Mouse (Mus musculus) forebrain, embryonic 14.5 days (tissue): ENCODE measurements around the gene Dgkh. TPM values are rescaled to one million over a fixed set of nuclear protein-coding genes. Genes with fewer than 3 reads are reported as not detected.
A peak's percentile ranks its signal among the peaks of the same experiment; 100 is the strongest.

Source experiments
- ATAC-seq: fragments of 200-750 bp; cut with Nextera tagmentation; 2 replicates; pipeline ENCODE4 v1.8.0; 2017; ENCODE audit warnings: mild to moderate bottlenecking, moderate library complexity
- DNase-seq: peaks from one replicate; pipeline ENCODE4 v3.0.0-alpha.2; 2015; ENCODE audit warnings: low spot score
- H3K27ac ChIP-seq: fragments of 300-500 bp; sonication (generic); 2 replicates; pipeline ENCODE4 v1.5.1; 2014; ENCODE audit warnings: low read depth, mild to moderate bottlenecking, control low read depth, low read length, moderate library complexity
- H3K27me3 ChIP-seq: fragments of 300-500 bp; sonication (generic); replicated peaks from 2 replicates; pipeline ENCODE4 v1.6.1; 2014; ENCODE audit warnings: low read length, control low read depth, mixed read lengths; ENCODE audit not compliant: control insufficient read depth, insufficient read depth
- H3K36me3 ChIP-seq: fragments of 300-500 bp; sonication (generic); 2 replicates; pipeline ENCODE4 v1.6.1; 2014; ENCODE audit warnings: low read length, control low read depth; ENCODE audit not compliant: control insufficient read depth, insufficient read depth
- H3K4me1 ChIP-seq: fragments of 300-500 bp; sonication (generic); 2 replicates; pipeline ENCODE4 v1.6.1; 2014; ENCODE audit warnings: antibody characterized with exemption, low read length, control low read depth; ENCODE audit not compliant: control insufficient read depth, insufficient read depth
- H3K4me2 ChIP-seq: fragments of 300-500 bp; sonication (generic); 2 replicates; pipeline ENCODE4 v1.6.1; 2014; ENCODE audit warnings: mild to moderate bottlenecking, control low read depth, low read length
- H3K4me3 ChIP-seq: fragments of 300-500 bp; sonication (generic); 2 replicates; pipeline ENCODE4 v1.5.1; 2014; ENCODE audit warnings: low read depth, low read length, control low read depth
- H3K9ac ChIP-seq: fragments of 300-500 bp; sonication (generic); 2 replicates; pipeline ENCODE4 v1.6.1; 2014; ENCODE audit warnings: mild to moderate bottlenecking, low read length, control low read depth, moderate library complexity
- H3K9me3 ChIP-seq: fragments of 300-500 bp; sonication (generic); replicated peaks from 2 replicates; pipeline ENCODE4 v1.6.1; 2016; ENCODE audit warnings: low read length, control low read depth, mixed read lengths; ENCODE audit not compliant: control insufficient read depth
- WGBS: fragments of 180-500 bp; shearing (Covaris S2); extraction: QIAGEN DNeasy Blood & Tissue Kit; methylation state at CpG from one replicate; pipeline ENCODE4 v1.1.7; 2014; 5-methylcytosine and 5-hydroxymethylcytosine counted together
- polyA plus RNA-seq: library from polyadenylated mRNA; unstranded; fragments of >200 nt; fragmentation: Nextera tagmentation; extraction: Ambion mirVana; gene quantifications from 2 replicates; pipeline ENCODE4 v1.2.1, GENCODE M21; 2014

The Dgkh gene
- polyA plus RNA-seq, 1 experiment from 2014 or later: 1.5 TPM

GRCm38 (mm10) chr14:78538572-78539320, 193.8 kb downstream of the Dgkh start:
- 53% methylated on average over 5 of the region's 5 CpGs for WGBS

GRCm38 (mm10) chr14:78537551-78537950, 195.0 kb downstream of the Dgkh start:
- Histone ChIP-seq H3K4me1 (peaks cover 19% of the 10 kb centered on the region), H3K36me3 (no peaks in the 10 kb centered on the region), H3K27ac (peak overlapping the region; percentile 93; the same call in 1 of the 2 replicates), H3K9me3 (no peaks in the 10 kb centered on the region), H3K9ac (peak overlapping the region; percentile 99), H3K4me3 (peak overlapping the region; percentile 89), H3K4me2 (peak overlapping the region; percentile 55), H3K27me3 (no peaks in the 10 kb centered on the region)
- DNase-seq: peak; percentile 61
- whole genome bisulfite sequencing: 24% methylated on average over 6 of the region's 6 CpGs
- ATAC-seq: no peak

More at GRCm38 (mm10) chr14:78538572-78539320, 193.8 kb downstream of the Dgkh start:
- no peaks in the 10 kb centered on the region for H3K9me3 ChIP-seq
- H3K36me3 ChIP-seq: no peaks in the 10 kb centered on the region
- no peak overlapping the region for H3K27ac ChIP-seq
- DNase-seq (no peak), ATAC-seq (no peak)
- H3K4me1 ChIP-seq: peaks cover 17% of the 10 kb centered on the region
- no peak overlapping the region for H3K9ac ChIP-seq
- no peaks in the 10 kb centered on the region for H3K27me3 ChIP-seq
- H3K4me3 ChIP-seq: no peak overlapping the region
- H3K4me2 ChIP-seq: no peak overlapping the region

GRCm38 (mm10) chr14:78536281-78537165, 196.1 kb downstream of the Dgkh start, which contains the start of gene Akap11:
Akap11 (minus strand) TSS chr14:78536808.
- H3K4me3 ChIP-seq: peak within 1 kb of the TSS; percentile 89
- ATAC-seq (peak; percentile 95), DNase-seq (peak; percentile 97)
- H3K9me3 ChIP-seq: no peaks in the 10 kb centered on the region
- H3K9ac ChIP-seq: peak within 1 kb of the TSS; percentile 99
- H3K36me3 ChIP-seq: no peaks in the 10 kb centered on the region
- H3K27me3 ChIP-seq: no peaks in the 10 kb centered on the region
- peaks cover 19% of the 10 kb centered on the region for H3K4me1 ChIP-seq
- under 1% methylated on average over 77 of the region's 82 CpGs for WGBS
- H3K27ac ChIP-seq: peak within 1 kb of the TSS; percentile 93
- H3K4me2 ChIP-seq: peak within 1 kb of the TSS; percentile 55

- Histone ChIP-seq H3K27me3 (no peaks in the 10 kb centered on the region), H3K4me3 (peak overlapping the region; percentile 89), H3K9me3 (no peaks in the 10 kb centered on the region), H3K4me1 (peaks cover 19% of the 10 kb centered on the region), H3K9ac (peak overlapping the region; percentile 99), H3K4me2 (peak overlapping the region; percentile 55), H3K27ac (no peak overlapping the region), H3K36me3 (no peaks in the 10 kb centered on the region)
- 21% methylated on average over 2 of the region's 2 CpGs for WGBS
- ATAC-seq (no peak), DNase-seq (peak; percentile 16)
These were observed 197.2 kb downstream of the Dgkh start for GRCm38 (mm10) chr14:78535366-78535765.

- DNase-seq (no peak), ATAC-seq (no peak)
- 92% methylated on average over 5 of the region's 5 CpGs for WGBS
- H3K4me2 ChIP-seq: no peak overlapping the region
- no peak overlapping the region for H3K9ac ChIP-seq
- peaks cover 19% of the 10 kb centered on the region for H3K4me1 ChIP-seq
- H3K27me3 ChIP-seq: no peaks in the 10 kb centered on the region
- H3K9me3 ChIP-seq: no peaks in the 10 kb centered on the region
- no peak overlapping the region for H3K27ac ChIP-seq
- no peak overlapping the region for H3K4me3 ChIP-seq
- H3K36me3 ChIP-seq: no peaks in the 10 kb centered on the region
These were observed 197.9 kb downstream of the Dgkh start for GRCm38 (mm10) chr14:78534651-78535050.

GRCm38 (mm10) chr14:78533701-78534100, 198.9 kb downstream of the Dgkh start:
- no peak overlapping the region for H3K4me2 ChIP-seq
- H3K27ac ChIP-seq: no peak overlapping the region
- 82% methylated on average over 3 of the region's 3 CpGs for WGBS
- H3K9me3 ChIP-seq: no peaks in the 10 kb centered on the region
- ATAC-seq (no peak), DNase-seq (no peak)
- peaks cover 19% of the 10 kb centered on the region for H3K4me1 ChIP-seq
- no peaks in the 10 kb centered on the region for H3K27me3 ChIP-seq
- H3K4me3 ChIP-seq: no peak overlapping the region
- no peaks in the 10 kb centered on the region for H3K36me3 ChIP-seq
- H3K9ac ChIP-seq: no peak overlapping the region

- no peak overlapping the region for H3K4me3 ChIP-seq
- no peak overlapping the region for H3K9ac ChIP-seq
- H3K4me1 ChIP-seq: peaks cover 15% of the 10 kb centered on the region
- H3K27me3 ChIP-seq: no peaks in the 10 kb centered on the region
- H3K36me3 ChIP-seq: no peaks in the 10 kb centered on the region
- H3K4me2 ChIP-seq: no peak overlapping the region
- ATAC-seq: no peak
- WGBS: 96% methylated on average over 6 of the region's 6 CpGs
- H3K27ac ChIP-seq: no peak overlapping the region
- H3K9me3 ChIP-seq: no peaks in the 10 kb centered on the region
- DNase-seq: no peak
These were observed 200.2 kb downstream of the Dgkh start for GRCm38 (mm10) chr14:78532345-78532744.

GRCm38 (mm10) chr14:78530256-78530655, 202.3 kb downstream of the Dgkh start:
- DNase-seq (no peak), ATAC-seq (no peak)
- Histone ChIP-seq H3K9me3 (no peaks in the 10 kb centered on the region), H3K36me3 (no peaks in the 10 kb centered on the region), H3K4me1 (peaks cover 9% of the 10 kb centered on the region), H3K9ac (no peak overlapping the region), H3K4me3 (no peak overlapping the region), H3K27me3 (no peaks in the 10 kb centered on the region), H3K4me2 (no peak overlapping the region), H3K27ac (no peak overlapping the region)
- WGBS: 87% methylated on average over 3 of the region's 3 CpGs
